Mouse (Mus musculus) embryonic facial prominence, embryonic 10.5 days (tissue): ENCODE measurements at regions not wholly inside any gene's neighbourhood (a gene's known extent, or its start where the extent isn't known, plus 50 kb on each side); places are given as distances from the start of the nearest gene placed in this dataset.
A peak's percentile ranks its signal among the peaks of the same experiment; 100 is the strongest.

Source experiments
- DNase-seq: peaks from one replicate; pipeline ENCODE4 v3.0.0-alpha.2; 2017; ENCODE audit warnings: low spot score
- H3K27ac ChIP-seq: fragments of 300-500 bp; sonication (generic); replicated peaks from 2 replicates; pipeline ENCODE4 v1.5.1; 2016; ENCODE audit warnings: mild to moderate bottlenecking
- H3K27me3 ChIP-seq: fragments of 300-500 bp; sonication (generic); replicated peaks from 2 replicates; pipeline ENCODE4 v1.6.1; 2016; ENCODE audit warnings: low read depth, mild to moderate bottlenecking; ENCODE audit not compliant: poor library complexity, severe bottlenecking
- H3K36me3 ChIP-seq: fragments of 300-500 bp; sonication (generic); replicated peaks from 2 replicates; pipeline ENCODE4 v1.6.1; 2016; ENCODE audit warnings: mild to moderate bottlenecking, moderate library complexity
- H3K4me1 ChIP-seq: fragments of 300-500 bp; sonication (generic); 2 replicates; pipeline ENCODE4 v1.6.1; 2016
- H3K4me3 ChIP-seq: fragments of 300-500 bp; sonication (generic); 2 replicates; pipeline ENCODE4 v1.5.1; 2016; ENCODE audit warnings: mild to moderate bottlenecking, moderate library complexity
- H3K9me3 ChIP-seq: fragments of 300-500 bp; sonication (generic); 2 replicates; pipeline ENCODE4 v1.6.1; 2016; ENCODE audit warnings: mild to moderate bottlenecking
- WGBS: fragments of 180-500 bp; shearing (Covaris S2); methylation state at CpG from one replicate; pipeline ENCODE4 v1.1.7; 2016; 5-methylcytosine and 5-hydroxymethylcytosine counted together

DNA sequence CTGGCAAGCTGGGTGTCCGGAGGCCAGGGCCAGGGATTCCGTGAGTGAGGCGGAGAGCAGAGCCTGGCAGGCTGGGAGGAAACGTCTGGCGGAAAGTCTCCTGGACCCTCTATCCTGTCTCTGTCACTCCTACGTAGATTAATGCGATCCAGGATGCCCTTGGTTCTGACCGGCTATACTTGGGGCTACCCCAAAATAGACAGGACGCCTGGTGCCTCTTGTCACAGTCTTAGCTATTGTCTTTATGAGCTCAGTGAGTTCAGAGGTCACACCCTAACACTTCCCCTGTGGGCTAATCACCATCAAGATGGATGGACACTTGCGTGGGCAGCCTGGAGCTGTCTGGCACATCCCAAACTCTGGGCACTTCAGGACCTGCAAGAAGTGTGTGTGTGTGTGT, 258.9 kb downstream of the Dhx35 start:
- peak; percentile 15 for DNase-seq
- 62% methylated on average over 10 of the region's 10 CpGs for WGBS
- H3K36me3 ChIP-seq: no peaks in the 10 kb centered on the region

DNA sequence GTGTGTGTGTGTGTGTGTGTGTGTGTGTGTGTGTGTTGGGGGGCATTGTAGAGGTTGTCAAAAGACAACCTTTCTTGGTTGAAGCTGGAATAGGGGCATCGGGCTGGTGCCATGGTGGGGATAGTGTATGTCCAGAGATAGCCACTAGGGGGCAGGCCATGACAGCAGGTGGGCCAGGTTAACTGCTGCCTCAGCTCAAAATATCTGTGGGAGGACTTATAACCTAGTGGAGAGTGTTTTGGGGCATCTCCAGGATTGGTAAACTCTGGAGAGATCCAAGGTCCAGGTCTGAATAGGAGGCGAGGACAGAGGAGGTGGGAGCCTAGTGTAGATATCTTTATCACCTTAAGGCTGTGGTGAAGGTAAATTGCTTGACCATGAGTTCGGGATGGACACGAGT, 259.3 kb downstream of the Dhx35 start:
- WGBS: 59% methylated on average over 4 of the region's 4 CpGs
- H3K36me3 ChIP-seq: no peaks in the 10 kb centered on the region
- DNase-seq: peak; percentile 78
- H3K27ac ChIP-seq: no peak overlapping the region
- H3K4me3 ChIP-seq: no peak overlapping the region
- H3K4me1 ChIP-seq: peaks cover 19% of the 10 kb centered on the region
- H3K27me3 ChIP-seq: 0 out of 2 replicates have a peak, but pooled peaks cover 7% of the 10 kb centered on the region
- no peaks in the 10 kb centered on the region for H3K9me3 ChIP-seq

More for the DNA sequence above, 258.9 kb downstream of the Dhx35 start:
- peaks cover 19% of the 10 kb centered on the region for H3K4me1 ChIP-seq
- 0 out of 2 replicates have a peak, but pooled peaks cover 7% of the 10 kb centered on the region for H3K27me3 ChIP-seq
- H3K4me3 ChIP-seq: no peak overlapping the region
- no peak overlapping the region for H3K27ac ChIP-seq
- H3K9me3 ChIP-seq: no peaks in the 10 kb centered on the region

- WGBS: 93% methylated on average over 3 of the region's 3 CpGs
- Histone ChIP-seq H3K4me1 (peaks cover 19% of the 10 kb centered on the region), H3K36me3 (no peaks in the 10 kb centered on the region), H3K4me3 (no peak overlapping the region), H3K27me3 (0 out of 2 replicates have a peak, but pooled peaks cover 7% of the 10 kb centered on the region), H3K27ac (no peak overlapping the region), H3K9me3 (no peaks in the 10 kb centered on the region)
- no peak for DNase-seq
Measured at GRCm38 (mm10) chr2:159054451-159054850, 259.8 kb downstream of the Dhx35 start.

GRCm38 (mm10) chr2:159055780-159056179, 261.2 kb downstream of the Dhx35 start:
- Histone ChIP-seq H3K27ac (no peak overlapping the region), H3K27me3 (0 out of 2 replicates have a peak, but pooled peaks cover 7% of the 10 kb centered on the region), H3K4me1 (peaks cover 19% of the 10 kb centered on the region), H3K36me3 (no peaks in the 10 kb centered on the region), H3K9me3 (no peaks in the 10 kb centered on the region), H3K4me3 (no peak overlapping the region)
- 49% methylated on average over 6 of the region's 6 CpGs for WGBS
- DNase-seq: no peak

DNA sequence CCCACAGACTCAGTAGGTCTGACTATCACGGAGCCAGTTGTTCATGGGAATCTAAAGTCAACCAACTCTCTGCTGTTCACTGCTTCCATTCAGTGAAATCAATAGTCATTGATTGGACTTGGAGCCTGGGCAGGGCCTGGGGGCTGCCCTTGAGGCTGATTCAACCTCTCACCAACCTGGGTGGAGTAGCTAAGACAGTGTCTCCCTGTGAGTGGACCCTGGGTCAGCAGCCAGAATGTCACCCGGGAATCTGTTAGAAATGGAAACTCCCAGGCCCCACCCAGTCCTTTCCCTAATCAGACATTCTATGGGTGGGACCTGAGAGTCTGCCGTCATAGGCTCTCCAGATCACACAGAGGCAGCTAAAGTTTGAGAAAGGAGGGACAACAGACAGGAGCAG, 262.4 kb downstream of the Dhx35 start:
- Histone ChIP-seq H3K4me1 (peaks cover 19% of the 10 kb centered on the region), H3K9me3 (no peaks in the 10 kb centered on the region), H3K27ac (no peak overlapping the region), H3K27me3 (0 out of 2 replicates have a peak, but pooled peaks cover 7% of the 10 kb centered on the region), H3K4me3 (no peak overlapping the region), H3K36me3 (no peaks in the 10 kb centered on the region)
- DNase-seq: no peak
- WGBS: 83% methylated on average over 3 of the region's 3 CpGs

DNA sequence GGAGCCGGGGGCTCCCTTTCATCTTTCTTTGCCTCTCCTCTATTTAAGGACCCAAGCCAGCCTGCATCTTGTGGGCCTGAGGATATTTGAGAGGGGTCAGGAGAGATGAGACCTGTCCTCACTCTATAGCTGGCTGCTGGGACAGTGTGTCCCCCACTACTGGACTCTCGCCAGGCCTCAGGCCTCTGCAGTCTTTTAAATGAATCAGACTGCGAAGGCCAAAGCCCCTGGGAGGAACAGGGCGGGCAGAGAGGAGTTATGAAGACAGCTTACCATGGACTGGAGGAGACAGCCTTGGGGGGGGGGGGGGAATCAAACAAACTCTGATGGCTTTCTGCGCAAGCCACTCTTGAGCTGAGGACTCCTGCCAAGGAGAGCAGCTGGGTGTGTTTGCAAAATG, 262.9 kb downstream of the Dhx35 start:
- WGBS: 73% methylated on average over 5 of the region's 5 CpGs

GRCm38 (mm10) chr2:159062266-159062665, 267.7 kb downstream of the Dhx35 start:
- 89% methylated on average over 2 of the region's 2 CpGs for WGBS

More for the DNA sequence above, 262.9 kb downstream of the Dhx35 start:
- Histone ChIP-seq H3K9me3 (no peaks in the 10 kb centered on the region), H3K36me3 (no peaks in the 10 kb centered on the region), H3K4me1 (peaks cover 19% of the 10 kb centered on the region), H3K27ac (no peak overlapping the region), H3K4me3 (no peak overlapping the region), H3K27me3 (0 out of 2 replicates have a peak, but pooled peaks cover 7% of the 10 kb centered on the region)
- no peak for DNase-seq

DNA sequence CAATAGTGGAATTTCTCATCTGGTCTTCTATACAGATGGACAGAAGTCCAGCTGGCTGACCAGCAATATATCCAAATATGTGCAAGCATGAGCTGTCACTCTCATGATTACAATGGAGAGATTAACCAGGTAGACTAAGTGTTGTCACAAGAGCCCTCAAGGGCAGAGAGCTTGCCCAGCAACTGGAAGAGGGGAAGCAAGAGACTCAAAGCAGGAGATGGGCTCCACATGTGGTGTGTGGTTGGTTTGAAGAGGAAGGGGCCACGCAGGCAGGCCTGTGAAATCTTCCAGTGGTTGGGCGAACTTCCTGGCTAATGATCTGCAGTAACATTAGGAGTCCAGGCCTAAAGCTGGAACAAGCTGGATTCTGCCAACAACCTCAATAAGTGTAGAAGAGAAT, 268.1 kb downstream of the Dhx35 start:
- Histone ChIP-seq H3K4me3 (no peak overlapping the region), H3K4me1 (peaks cover 8% of the 10 kb centered on the region), H3K9me3 (no peaks in the 10 kb centered on the region), H3K36me3 (no peaks in the 10 kb centered on the region), H3K27ac (no peak overlapping the region), H3K27me3 (no peaks in the 10 kb centered on the region)
- 88% methylated on average over 2 of the region's 2 CpGs for WGBS
- no peak for DNase-seq

More at GRCm38 (mm10) chr2:159062266-159062665, 267.7 kb downstream of the Dhx35 start:
- H3K27ac ChIP-seq: no peak overlapping the region
- no peaks in the 10 kb centered on the region for H3K27me3 ChIP-seq
- DNase-seq: no peak
- peaks cover 7% of the 10 kb centered on the region; the same call in 1 of the 2 replicates for H3K4me1 ChIP-seq
- no peak overlapping the region for H3K4me3 ChIP-seq
- no peaks in the 10 kb centered on the region for H3K9me3 ChIP-seq
- no peaks in the 10 kb centered on the region for H3K36me3 ChIP-seq

DNA sequence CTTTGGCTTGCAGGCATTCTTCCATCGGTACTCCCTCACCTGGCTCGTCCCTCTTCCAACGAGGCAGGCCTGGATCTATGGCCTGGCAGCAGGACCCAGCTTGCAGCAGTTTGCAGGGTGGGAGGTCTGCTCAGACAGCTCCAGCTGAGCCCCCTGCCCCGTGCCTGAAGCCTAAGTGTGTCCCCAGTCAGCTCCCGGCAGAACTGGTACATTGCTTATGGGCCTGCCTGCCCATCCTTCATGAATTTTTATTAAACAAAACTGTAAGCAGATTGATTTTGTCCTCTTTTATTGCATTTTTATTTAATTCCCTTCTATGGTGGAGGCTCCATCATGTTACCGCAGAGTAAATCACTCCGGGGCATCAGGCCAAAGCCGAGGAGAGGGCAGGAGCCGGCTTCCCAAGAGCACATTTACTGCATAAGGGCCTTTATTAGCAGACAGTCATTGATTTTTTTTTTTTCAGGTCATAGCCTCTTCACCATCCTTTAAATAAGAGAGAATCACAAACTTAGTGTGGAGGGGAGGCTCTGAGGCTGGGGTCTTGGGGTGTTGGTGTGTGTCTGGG, 269.9 kb downstream of the Dhx35 start:
- Histone ChIP-seq H3K36me3 (no peaks in the 10 kb centered on the region), H3K4me3 (no peak overlapping the region), H3K9me3 (no peaks in the 10 kb centered on the region), H3K27me3 (peaks cover 9% of the 10 kb centered on the region; the same call in 1 of the 2 replicates), H3K4me1 (peaks cover 20% of the 10 kb centered on the region), H3K27ac (no peak overlapping the region)
- DNase-seq: no peak
- WGBS: 75% methylated on average over 9 of the region's 9 CpGs

DNA sequence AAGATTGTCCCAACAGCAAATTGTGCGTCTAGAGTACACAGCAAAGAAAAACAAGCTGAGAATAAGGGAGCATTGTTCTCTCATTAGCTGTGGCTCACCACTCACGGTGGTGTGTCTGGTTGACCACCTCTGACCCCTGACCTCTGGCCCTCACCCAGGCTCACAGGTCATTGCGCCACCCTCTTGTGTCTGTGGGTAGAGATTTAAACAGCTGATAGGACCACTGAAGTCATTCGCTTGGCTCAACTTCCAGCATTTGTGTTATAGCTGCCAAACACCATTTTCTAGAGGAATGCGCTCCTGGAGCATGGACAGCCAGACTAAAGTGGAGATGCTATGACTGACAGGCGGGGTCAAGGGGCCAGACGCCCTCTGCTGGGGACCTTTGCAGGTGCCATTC, 272.9 kb downstream of the Dhx35 start:
- WGBS: 31% methylated on average over 7 of the region's 7 CpGs
- peaks cover 18% of the 10 kb centered on the region; the same call in 1 of the 2 replicates for H3K27me3 ChIP-seq
- no peaks in the 10 kb centered on the region for H3K36me3 ChIP-seq
- H3K4me3 ChIP-seq: no peak overlapping the region
- DNase-seq: peak; percentile 35
- H3K9me3 ChIP-seq: no peaks in the 10 kb centered on the region
- peaks cover 20% of the 10 kb centered on the region for H3K4me1 ChIP-seq
- H3K27ac ChIP-seq: no peak overlapping the region

DNA sequence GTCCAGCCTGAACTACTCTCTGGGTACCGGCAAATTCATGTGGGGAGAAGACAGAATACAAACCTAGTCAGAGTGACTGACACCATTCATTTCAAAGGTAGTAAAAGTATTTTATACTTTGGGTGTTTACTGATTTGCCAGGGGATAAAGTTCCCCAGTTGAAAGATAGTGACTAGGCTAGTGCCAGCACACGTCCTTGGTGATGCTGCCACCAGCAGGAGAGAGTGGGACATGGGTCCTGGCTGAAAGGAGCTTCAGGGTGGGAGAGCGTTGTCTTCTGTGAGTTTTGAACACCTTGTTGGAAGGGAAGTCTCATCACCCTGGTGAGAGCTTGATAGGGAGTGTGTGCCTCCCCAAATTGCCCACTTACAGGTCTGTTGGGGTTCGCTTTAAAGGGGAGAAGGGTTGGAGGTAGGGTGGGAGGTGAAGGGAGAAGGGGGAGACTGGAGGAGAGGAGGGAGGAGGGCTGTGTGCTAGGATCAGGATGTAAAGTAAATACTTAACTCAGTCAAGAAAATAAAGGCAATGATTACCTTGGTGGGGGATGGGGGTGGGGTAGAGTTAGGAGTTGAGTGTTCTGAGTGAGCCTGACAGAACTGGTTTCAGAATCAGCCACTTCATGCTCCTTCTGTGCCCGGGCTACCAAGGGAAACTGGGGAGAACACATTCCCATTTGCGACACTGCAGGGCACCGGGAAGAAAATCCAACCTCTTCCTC, 273.9 kb downstream of the Dhx35 start:
- no peak overlapping the region for H3K27ac ChIP-seq
- H3K9me3 ChIP-seq: no peaks in the 10 kb centered on the region
- peaks cover 20% of the 10 kb centered on the region for H3K4me1 ChIP-seq
- DNase-seq: no peak
- WGBS: 51% methylated on average over 7 of the region's 7 CpGs
- H3K4me3 ChIP-seq: no peak overlapping the region
- H3K36me3 ChIP-seq: no peaks in the 10 kb centered on the region
- peaks cover 18% of the 10 kb centered on the region; the same call in 1 of the 2 replicates for H3K27me3 ChIP-seq

DNA sequence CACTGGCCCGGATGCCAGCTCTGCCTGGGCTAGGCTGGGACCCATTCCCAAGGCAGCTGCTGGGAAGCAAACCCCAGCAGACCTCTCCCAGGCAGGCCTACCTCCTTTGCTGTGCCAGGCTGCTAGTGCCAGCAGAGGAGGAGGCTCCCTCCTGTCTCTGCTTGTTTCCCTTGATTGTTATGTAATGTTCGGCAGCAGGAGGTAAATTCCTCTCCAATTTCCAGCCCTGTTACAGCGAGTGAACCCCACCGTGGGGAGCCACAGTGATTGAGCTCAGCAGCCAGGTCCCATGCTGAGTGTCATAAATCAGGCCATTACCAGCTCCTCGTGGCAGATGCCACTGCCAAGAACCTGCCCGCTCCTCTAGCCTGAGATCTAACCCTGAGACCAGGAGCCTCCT, 274.6 kb downstream of the Dhx35 start:
- peaks cover 20% of the 10 kb centered on the region for H3K4me1 ChIP-seq
- H3K4me3 ChIP-seq: no peak overlapping the region
- DNase-seq: no peak
- 26% methylated on average over 6 of the region's 6 CpGs for WGBS
- H3K27ac ChIP-seq: no peak overlapping the region
- no peaks in the 10 kb centered on the region for H3K9me3 ChIP-seq
- H3K27me3 ChIP-seq: peaks cover 18% of the 10 kb centered on the region; the same call in 1 of the 2 replicates
- no peaks in the 10 kb centered on the region for H3K36me3 ChIP-seq
